Mouse (Mus musculus) cerebellum, adult 9-11 months (tissue): ENCODE data around the gene Spata45.

Experiments
- DNase-seq: peaks from one replicate; pipeline ENCODE4 v3.0.0; 2022

The Spata45 gene

GRCm38 (mm10) chr1:191086304-191086878 is 50.0 kb downstream of the Spata45 start:
- DNase-seq = no peak

GRCm38 (mm10) chr1:191086960-191087359 is 50.5 kb downstream of the Spata45 start:
- DNase-seq = no peak

- no peak for DNase-seq
Measured at GRCm38 (mm10) chr1:191087955-191088354, 51.5 kb downstream of the Spata45 start.

GRCm38 (mm10) chr1:191089355-191089754 is 52.9 kb downstream of the Spata45 start:
- DNase-seq = no peak

- no peak for DNase-seq
Measured at GRCm38 (mm10) chr1:191092050-191092449, 55.6 kb downstream of the Spata45 start.
